Mouse (Mus musculus) stomach, embryonic 16.5 days (tissue): ENCODE results near the gene Caprin1. TPM values are rescaled to one million over a fixed set of nuclear protein-coding genes. Genes with fewer than 3 reads are reported as not detected.

Experiments
- ATAC-seq: fragments of 200-750 bp; cut with Nextera tagmentation; 2 replicates; pipeline ENCODE4 v1.8.0; 2017; ENCODE audit warnings: moderate number of reproducible peaks, moderate TSS enrichment; ENCODE audit not compliant: insufficient read depth, low FRiP score
- H3K27ac ChIP-seq: fragments of 300-500 bp; sonication (generic); 2 replicates; pipeline ENCODE4 v1.5.1; 2014; ENCODE audit warnings: low read length
- H3K27me3 ChIP-seq: fragments of 300-500 bp; sonication (generic); 2 replicates; pipeline ENCODE4 v1.6.1; 2014; ENCODE audit warnings: low read length, control low read depth, mixed read lengths; ENCODE audit not compliant: control insufficient read depth, insufficient read depth
- H3K36me3 ChIP-seq: fragments of 300-500 bp; sonication (generic); 2 replicates; pipeline ENCODE4 v1.6.1; 2014; ENCODE audit warnings: low read length; ENCODE audit not compliant: control insufficient read depth, insufficient read depth
- H3K4me1 ChIP-seq: fragments of 300-500 bp; sonication (generic); 2 replicates; pipeline ENCODE4 v1.6.1; 2014; ENCODE audit warnings: low read length, control low read depth, mixed read lengths; ENCODE audit not compliant: control insufficient read depth, insufficient read depth
- H3K4me2 ChIP-seq: fragments of 300-500 bp; sonication (generic); 2 replicates; pipeline ENCODE4 v1.6.1; 2014; ENCODE audit warnings: low read depth, low read length, mixed read lengths
- H3K4me3 ChIP-seq: fragments of 300-500 bp; sonication (generic); replicated peaks from 2 replicates; pipeline ENCODE4 v1.5.1; 2014; ENCODE audit warnings: mild to moderate bottlenecking, low read length
- H3K9ac ChIP-seq: fragments of 300-500 bp; sonication (generic); 2 replicates; pipeline ENCODE4 v1.6.1; 2014; ENCODE audit warnings: low read length
- H3K9me3 ChIP-seq: fragments of 300-500 bp; sonication (generic); replicated peaks from 2 replicates; pipeline ENCODE4 v1.6.1; 2016; ENCODE audit warnings: low read length, control low read depth; ENCODE audit not compliant: control insufficient read depth
- WGBS: fragments of 180-500 bp; shearing (Covaris S2); extraction: QIAGEN DNeasy Blood & Tissue Kit; methylation state at CpG from one replicate; pipeline ENCODE4 v1.1.7; 2014; 5-methylcytosine and 5-hydroxymethylcytosine counted together
- polyA plus RNA-seq: library from polyadenylated mRNA; unstranded; fragments of >200 nt; fragmentation: Nextera tagmentation; extraction: Ambion mirVana; gene quantifications from 2 replicates; pipeline ENCODE4 v1.2.1, GENCODE M21; 2015

Caprin1 gene
- polyA plus RNA-seq, 1 experiment from 2014 or later: 223 TPM

DNA sequence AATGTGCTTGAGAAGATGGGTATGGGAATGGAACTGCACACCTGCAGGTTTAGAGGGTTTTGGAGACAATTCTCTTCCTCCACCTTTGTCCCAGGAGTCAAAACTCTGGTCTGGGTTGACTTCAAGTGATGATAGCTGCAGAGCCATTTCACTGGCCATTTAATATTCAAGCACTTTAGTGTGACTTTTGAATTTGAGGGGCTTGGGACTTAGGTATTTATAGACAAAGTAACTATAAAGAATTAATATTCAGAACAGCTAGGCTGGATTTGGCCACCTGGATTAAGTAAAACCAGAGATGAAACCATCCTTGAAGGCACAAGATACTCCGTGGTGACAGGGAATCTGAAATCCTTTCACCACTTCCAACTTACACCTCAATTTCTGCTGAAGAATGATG lies 35.0 kb downstream of the Caprin1 start:
- Histone ChIP-seq H3K4me2 (peak overlapping the region; percentile 58; the same call in 1 of the 2 replicates), H3K4me1 (peaks cover 12% of the 10 kb centered on the region; the same call in 1 of the 2 replicates), H3K36me3 (peaks cover 9% of the 10 kb centered on the region), H3K27ac (no peak overlapping the region), H3K9me3 (no peaks in the 10 kb centered on the region), H3K4me3 (no peak overlapping the region), H3K27me3 (no peaks in the 10 kb centered on the region), H3K9ac (no peak overlapping the region)
- no peak for ATAC-seq
- WGBS: 66% methylated on average over 1 of the region's 1 CpGs

DNA sequence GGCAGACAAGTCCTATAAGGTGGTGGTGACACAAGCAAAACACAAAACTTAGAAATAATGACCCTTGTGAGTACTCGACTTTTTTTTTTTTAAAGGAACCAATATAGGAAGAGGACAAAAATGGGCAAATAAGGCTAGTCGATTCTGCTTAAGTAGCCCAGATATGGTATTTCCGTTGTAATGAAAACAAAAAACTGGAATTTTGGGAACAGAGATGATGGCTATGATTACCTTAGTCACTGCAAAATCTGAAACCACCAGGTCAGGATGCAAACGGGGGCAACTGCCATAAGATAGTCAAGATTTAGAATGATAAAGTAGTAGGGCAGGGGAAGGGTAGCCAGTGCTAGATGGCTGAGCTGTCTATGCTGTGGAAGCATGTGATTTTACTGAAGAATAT lies 35.5 kb downstream of the Caprin1 start:
- Histone ChIP-seq H3K4me2 (peak overlapping the region; percentile 58), H3K4me1 (peaks cover 12% of the 10 kb centered on the region; the same call in 1 of the 2 replicates), H3K4me3 (no peak overlapping the region), H3K27me3 (no peaks in the 10 kb centered on the region), H3K9me3 (no peaks in the 10 kb centered on the region), H3K36me3 (peaks cover 8% of the 10 kb centered on the region), H3K9ac (no peak overlapping the region), H3K27ac (no peak overlapping the region)
- WGBS: 31% methylated on average over 4 of the region's 4 CpGs
- ATAC-seq: no peak

DNA sequence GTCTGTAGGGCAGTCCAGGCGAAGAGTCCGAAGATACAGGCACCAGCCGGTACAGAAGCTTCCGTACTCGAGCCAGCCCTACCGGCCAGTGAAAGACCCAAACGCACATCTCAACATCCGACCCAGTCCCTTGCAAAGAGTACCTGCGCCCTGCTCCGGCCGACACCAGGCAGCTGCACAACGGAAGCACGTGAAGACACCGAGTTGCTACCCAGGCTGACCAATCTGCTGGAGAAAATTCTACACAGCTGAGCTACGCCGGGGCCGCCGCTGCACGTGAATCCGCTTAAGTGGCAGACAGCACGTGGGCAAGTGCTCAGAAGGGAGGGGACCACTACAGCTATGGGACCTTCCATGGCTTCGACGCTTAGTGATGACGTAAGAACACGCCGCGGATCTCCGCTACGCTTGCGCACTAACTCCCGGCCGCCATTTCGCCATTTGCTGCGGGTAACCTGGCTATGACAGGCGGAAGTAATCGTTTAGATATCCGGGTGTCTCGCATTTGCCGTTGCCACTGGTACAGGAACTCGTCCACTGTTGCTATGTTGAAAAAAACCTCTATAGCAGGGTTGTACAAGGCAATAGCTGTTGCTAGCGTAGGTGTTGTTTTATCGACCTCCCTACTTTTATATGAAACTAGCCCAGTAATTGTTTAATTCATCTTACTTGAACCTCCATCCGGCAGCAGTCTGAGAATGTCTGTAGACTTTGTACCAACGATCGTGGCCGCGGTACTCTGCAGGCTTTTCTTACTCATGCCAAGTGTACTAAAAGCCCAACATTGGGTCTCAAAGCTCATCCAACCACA lies 36.3 kb downstream of the Caprin1 start, which contains the start of gene Nat10:
Nat10 (minus strand) TSS at position 365 of the 811 bp plus-strand sequence.
- under 1% methylated on average over 47 of the region's 47 CpGs for WGBS
- H3K36me3 ChIP-seq: peaks cover 5% of the 10 kb centered on the region; the same call in 1 of the 2 replicates
- ATAC-seq: peak; percentile 97

DNA sequence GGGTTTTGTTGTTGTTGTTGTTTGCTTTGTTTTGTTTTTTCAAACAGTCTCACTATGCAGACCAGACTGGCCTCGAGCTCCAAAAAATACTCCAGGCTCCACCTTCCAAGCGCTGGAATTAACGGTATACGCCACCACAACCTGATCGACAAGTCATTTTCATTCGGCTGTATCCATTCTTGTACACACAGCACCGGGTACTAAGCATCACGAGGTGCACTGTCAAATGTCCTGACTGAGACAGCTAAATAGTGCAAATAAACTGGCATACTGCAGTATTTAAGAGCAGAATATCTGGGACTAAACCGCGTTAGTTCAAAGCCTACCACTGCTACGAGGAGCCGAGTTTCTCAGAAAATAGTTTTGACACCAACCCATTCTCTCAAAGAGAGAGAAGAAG lies 37.0 kb downstream of the Caprin1 start:
- H3K27ac ChIP-seq: peak overlapping the region; percentile 73; the same call in 1 of the 2 replicates
- peak overlapping the region; percentile 71 for H3K9ac ChIP-seq
- H3K4me3 ChIP-seq: peak overlapping the region; percentile 67
- H3K9me3 ChIP-seq: no peaks in the 10 kb centered on the region
- H3K4me1 ChIP-seq: peaks cover 12% of the 10 kb centered on the region; the same call in 1 of the 2 replicates
- no peaks in the 10 kb centered on the region for H3K36me3 ChIP-seq
- ATAC-seq: no peak
- WGBS: under 1% methylated on average over 12 of the region's 12 CpGs
- peak overlapping the region; percentile 58 for H3K4me2 ChIP-seq
- no peaks in the 10 kb centered on the region for H3K27me3 ChIP-seq

More for the DNA sequence above, 36.3 kb downstream of the Caprin1 start, which contains the start of gene Nat10:
- Histone ChIP-seq H3K9ac (peak within 1 kb of the TSS; percentile 71), H3K4me2 (peak within 1 kb of the TSS; percentile 58), H3K4me3 (peak within 1 kb of the TSS; percentile 67), H3K9me3 (no peaks in the 10 kb centered on the region), H3K27me3 (no peaks in the 10 kb centered on the region), H3K27ac (peak within 1 kb of the TSS; percentile 73), H3K4me1 (peaks cover 12% of the 10 kb centered on the region; the same call in 1 of the 2 replicates)

DNA sequence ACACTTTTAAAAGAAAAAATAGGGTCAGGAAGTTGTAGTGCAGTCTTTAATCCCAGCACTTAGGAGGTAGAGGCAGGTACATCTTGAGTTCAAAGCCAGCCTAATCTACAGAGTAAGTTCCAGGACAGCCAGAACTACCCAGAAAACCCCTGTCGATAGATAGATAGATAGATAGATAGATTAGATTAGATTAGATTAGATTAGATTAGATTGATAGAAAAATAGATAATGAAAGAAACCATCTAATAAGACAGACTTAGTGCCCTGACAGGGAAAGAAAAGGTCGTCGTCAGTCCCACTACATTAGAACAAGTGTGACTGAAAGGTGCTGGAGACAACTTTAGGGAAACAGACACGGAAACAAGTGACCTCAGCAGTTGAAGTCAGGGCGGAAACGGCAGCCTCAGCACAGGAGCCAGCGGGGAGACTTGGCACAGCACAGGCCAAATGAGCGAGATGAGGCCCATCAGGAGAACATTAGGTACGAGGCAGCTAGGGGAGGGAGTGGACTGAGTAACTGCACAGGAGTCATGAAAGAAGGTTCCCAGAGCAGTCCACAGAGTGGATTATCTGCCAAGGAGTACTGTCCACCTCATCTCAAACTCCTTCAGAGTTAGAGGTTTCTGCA lies 41.9 kb downstream of the Caprin1 start:
- Histone ChIP-seq H3K9me3 (no peaks in the 10 kb centered on the region), H3K4me2 (no peak overlapping the region), H3K4me3 (no peak overlapping the region), H3K9ac (no peak overlapping the region), H3K4me1 (0 out of 2 replicates have a peak, but pooled peaks cover 4% of the 10 kb centered on the region), H3K27me3 (no peaks in the 10 kb centered on the region), H3K27ac (no peak overlapping the region), H3K36me3 (no peaks in the 10 kb centered on the region)
- WGBS: 85% methylated on average over 9 of the region's 9 CpGs
- no peak for ATAC-seq

DNA sequence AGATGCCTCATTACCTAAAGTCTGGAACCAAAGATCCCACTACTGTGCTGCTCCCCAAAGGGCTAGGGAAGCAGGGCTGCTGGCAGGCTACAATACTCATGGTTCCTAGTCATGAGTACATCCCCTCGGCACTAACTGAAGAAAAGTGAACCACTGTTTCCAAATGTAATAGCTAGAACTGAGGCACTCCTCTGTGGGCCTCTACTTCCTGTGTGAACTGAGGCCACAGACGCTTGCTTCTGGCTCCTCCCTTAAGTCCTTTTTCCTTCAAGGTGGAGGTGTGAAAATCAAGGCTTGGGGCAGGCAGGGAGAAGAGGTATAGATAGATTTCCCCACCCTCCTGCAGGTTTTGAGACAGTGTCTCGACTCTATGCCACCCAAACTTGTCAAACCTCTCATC lies 42.8 kb downstream of the Caprin1 start:
- Histone ChIP-seq H3K27ac (no peak overlapping the region), H3K9me3 (no peaks in the 10 kb centered on the region), H3K36me3 (no peaks in the 10 kb centered on the region), H3K4me1 (no peaks in the 10 kb centered on the region), H3K4me2 (no peak overlapping the region), H3K9ac (no peak overlapping the region), H3K27me3 (no peaks in the 10 kb centered on the region), H3K4me3 (no peak overlapping the region)
- 81% methylated on average over 3 of the region's 3 CpGs for WGBS
- no peak for ATAC-seq

DNA sequence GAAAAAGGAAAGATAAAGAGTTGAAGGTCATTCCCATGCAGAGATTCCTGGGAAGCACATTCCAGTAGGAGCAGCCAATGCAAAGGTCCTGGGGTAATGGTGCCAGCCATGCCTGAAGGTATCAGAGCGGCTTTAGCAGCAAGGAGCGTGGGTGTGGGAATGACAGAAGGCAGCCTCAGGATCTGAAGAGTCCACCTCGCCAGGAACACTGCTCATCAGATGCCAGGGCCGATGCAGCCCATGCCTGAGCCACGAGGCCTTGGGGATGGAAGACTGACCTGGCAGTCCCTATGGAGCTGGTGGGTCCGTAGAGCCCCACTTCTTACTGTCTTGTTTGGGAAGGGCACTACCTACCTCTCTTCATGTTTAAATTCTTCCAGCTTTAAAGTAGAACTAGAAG lies 45.7 kb downstream of the Caprin1 start:
- Histone ChIP-seq H3K4me3 (no peak overlapping the region), H3K9ac (no peak overlapping the region), H3K27ac (no peak overlapping the region), H3K36me3 (no peaks in the 10 kb centered on the region), H3K4me1 (no peaks in the 10 kb centered on the region), H3K4me2 (no peak overlapping the region), H3K27me3 (no peaks in the 10 kb centered on the region), H3K9me3 (no peaks in the 10 kb centered on the region)
- 86% methylated on average over 6 of the region's 6 CpGs for WGBS
- no peak for ATAC-seq

DNA sequence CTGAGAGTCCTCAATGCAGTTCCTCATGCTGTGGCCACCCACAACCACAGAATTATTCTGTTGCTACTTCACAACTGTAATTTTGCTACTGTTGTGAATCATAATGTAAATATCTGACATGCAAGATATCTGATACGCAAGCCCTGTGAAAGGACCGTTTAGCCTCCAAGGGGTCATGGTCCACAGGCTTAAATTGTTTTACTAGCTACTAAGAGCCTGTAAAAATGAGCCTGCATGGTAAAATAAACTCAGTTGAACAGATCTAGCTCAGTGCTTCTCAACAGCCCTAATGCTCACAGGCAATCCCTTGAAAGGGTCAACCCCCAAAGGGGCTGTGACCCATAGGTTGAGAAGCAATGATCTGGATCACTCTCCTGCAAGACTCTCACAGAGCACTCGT lies 48.4 kb downstream of the Caprin1 start:
- Histone ChIP-seq H3K36me3 (no peaks in the 10 kb centered on the region), H3K4me2 (no peak overlapping the region), H3K4me3 (no peak overlapping the region), H3K27ac (no peak overlapping the region), H3K9me3 (no peaks in the 10 kb centered on the region), H3K27me3 (no peaks in the 10 kb centered on the region), H3K9ac (no peak overlapping the region), H3K4me1 (no peaks in the 10 kb centered on the region)
- ATAC-seq: no peak
- WGBS: 72% methylated on average over 3 of the region's 3 CpGs

DNA sequence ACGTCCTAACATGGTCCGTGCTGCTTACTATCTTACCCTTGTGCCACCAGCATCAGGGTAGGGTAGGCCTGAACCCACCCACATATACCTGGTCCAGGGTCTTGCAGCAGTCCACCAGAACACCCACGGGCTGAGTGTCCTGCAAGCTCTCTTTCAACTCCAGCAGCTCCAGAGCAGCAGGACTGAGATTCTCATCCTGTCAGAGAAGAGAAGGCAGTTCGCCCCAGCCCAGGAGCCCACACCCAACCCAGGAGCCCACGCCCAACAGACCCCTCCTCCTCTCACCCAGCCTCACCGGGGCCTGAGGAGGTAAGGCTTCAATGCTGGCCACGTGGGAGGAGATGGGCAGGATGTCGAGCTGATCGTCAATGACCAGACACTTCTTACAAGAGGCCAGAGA lies 49.6 kb downstream of the Caprin1 start:
- no peaks in the 10 kb centered on the region for H3K27me3 ChIP-seq
- no peaks in the 10 kb centered on the region for H3K4me1 ChIP-seq
- H3K4me3 ChIP-seq: no peak overlapping the region
- 88% methylated on average over 9 of the region's 9 CpGs for WGBS
- H3K4me2 ChIP-seq: no peak overlapping the region
- H3K9me3 ChIP-seq: no peaks in the 10 kb centered on the region
- ATAC-seq: no peak
- no peaks in the 10 kb centered on the region for H3K36me3 ChIP-seq
- H3K27ac ChIP-seq: no peak overlapping the region
- no peak overlapping the region for H3K9ac ChIP-seq
